Mouse (Mus musculus) liver, embryonic 14.5 days (tissue): ENCODE results near the gene Olfr218.

Experiments used
- CTCF ChIP-seq: IDR thresholded peaks from 2 replicates; pipeline ENCODE4 v1.5.1; 2016; ENCODE audit warnings: antibody characterized with exemption, low read depth, control low read depth
- EP300 ChIP-seq: IDR thresholded peaks from 2 replicates; pipeline ENCODE4 v1.6.1; 2016; ENCODE audit warnings: antibody characterized with exemption, low read depth

DNA sequence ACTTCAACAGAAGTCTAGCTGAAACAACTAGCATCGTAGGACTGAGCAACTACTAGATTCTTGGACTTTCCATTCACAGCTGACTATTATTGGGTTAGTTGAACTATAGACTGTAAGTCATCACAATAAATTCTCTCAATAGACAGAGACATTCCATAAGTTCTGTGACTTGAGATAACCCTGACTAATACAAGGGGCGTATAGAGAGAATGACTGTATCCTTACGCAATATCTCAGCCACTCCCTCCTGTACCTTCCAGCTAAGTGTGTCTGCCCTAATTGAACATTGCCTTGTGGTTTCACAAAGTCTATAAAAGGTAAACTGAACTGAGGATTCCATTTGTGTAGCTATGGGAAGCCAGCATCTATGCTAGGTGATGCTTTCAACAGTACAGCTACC is 52.3 kb downstream of the Olfr218 start:
- TF ChIP-seq CTCF (no peak), EP300 (no peak)
